Mouse (Mus musculus): ENCODE data around the gene B4galt7.
"Not testable (repeated sequence)": the region's sequence is repeated elsewhere in the genome, so short reads cannot be mapped to it uniquely, and the experiment has no call there.

Gene B4galt7

DNA sequence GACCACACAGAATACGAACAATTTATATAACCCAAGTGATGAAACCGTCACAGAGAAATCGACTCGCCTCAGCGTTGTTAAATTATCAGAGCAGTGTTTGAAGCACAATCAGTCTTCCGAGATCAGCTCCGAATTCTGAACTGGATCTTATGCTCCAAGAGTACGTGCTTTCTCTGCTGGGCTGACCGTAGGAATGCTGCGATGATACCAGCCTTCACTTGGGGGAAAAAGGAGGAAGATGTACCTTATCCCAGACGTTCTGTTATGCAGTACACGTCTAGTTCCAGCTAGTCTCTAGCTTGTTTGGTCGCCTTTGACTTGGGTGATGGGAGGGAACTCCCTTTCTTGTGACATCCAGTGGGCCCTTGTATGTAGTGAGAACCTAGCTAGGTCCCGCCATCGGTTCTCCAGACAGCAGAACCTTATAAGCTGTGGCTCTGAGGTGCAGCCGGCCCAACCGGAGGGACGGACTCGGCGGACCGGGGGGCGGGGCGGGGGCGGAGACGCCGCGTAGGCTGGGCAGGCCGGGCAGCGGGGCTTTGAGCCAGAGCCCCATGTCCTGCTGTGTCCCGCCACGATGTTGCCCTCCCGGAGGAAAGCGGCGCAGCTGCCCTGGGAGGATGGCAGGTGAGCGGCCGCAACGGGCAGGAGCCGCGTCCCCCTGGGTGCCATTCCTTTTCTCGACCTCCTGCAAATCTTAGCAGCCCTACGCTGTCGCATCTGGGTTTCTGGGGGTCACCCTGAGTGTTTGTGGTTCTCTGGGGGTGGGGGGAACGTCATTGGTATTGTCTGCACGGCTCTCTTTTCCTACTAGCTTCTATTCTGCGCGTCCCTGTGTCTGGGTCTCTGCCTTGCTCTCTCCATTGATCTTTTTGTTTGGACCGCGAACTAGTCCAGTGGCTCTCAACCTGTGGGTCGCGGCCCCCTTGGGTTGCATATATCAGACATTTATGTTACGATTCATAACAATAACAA, at the start of gene B4galt7:
Gene B4galt7, plus strand, starts transcription at position 331 of the 975 bp plus-strand sequence.
- in situ Hi-C loops (cut with MboI, MseI), result loop anchor here in 1 of 2 experiments (5.0 kb wide), 1 partner anchor 37 kb away; the partner anchor contains the start of gene Ddx46

GRCm38 (mm10) chr13:55555921-55556320, 43.8 kb upstream of the B4galt7 start:
- in situ Hi-C loops (cut with MboI, MseI), result no loop called here

GRCm38 (mm10) chr13:55557499-55557898, 42.2 kb upstream of the B4galt7 start:
- in situ Hi-C loops (cut with MboI, MseI), result no loop called here

GRCm38 (mm10) chr13:55563266-55563879, 36.3 kb upstream of the B4galt7 start:
- in situ Hi-C loops (cut with MboI, MseI), result no loop called here

GRCm38 (mm10) chr13:55567001-55567400, 32.7 kb upstream of the B4galt7 start:
- in situ Hi-C loops (cut with MboI, MseI), result no loop called here

- in situ Hi-C loops (cut with MboI, MseI), result no loop called here
These were observed 31.7 kb upstream of the B4galt7 start for GRCm38 (mm10) chr13:55567949-55568348.

DNA sequence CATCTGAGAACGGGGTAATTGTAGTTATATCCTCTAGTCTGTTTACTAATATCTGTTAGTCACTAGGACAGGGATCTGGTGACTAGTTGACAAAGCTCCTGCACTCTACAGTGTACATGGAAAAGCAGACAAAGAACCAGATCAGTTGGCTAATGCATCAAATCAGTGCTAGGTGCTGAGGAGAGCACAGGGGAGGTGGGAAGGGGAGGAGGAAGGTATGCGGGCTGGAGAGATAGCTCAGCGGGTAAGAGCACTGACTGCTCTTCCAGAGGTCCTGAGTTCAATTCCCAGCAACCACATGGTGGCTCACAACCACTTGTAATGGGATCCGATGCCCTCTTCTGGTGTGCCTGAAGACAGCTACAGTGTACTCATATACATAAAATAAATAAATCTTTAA, 31.2 kb upstream of the B4galt7 start:
- in situ Hi-C loops (cut with MboI, MseI), result not testable (repeated sequence)

GRCm38 (mm10) chr13:55569726-55570285, 29.9 kb upstream of the B4galt7 start:
- in situ Hi-C loops (cut with MboI, MseI), result no loop called here

GRCm38 (mm10) chr13:55570286-55570973, 29.3 kb upstream of the B4galt7 start:
- in situ Hi-C loops (cut with MboI, MseI), result no loop called here

DNA sequence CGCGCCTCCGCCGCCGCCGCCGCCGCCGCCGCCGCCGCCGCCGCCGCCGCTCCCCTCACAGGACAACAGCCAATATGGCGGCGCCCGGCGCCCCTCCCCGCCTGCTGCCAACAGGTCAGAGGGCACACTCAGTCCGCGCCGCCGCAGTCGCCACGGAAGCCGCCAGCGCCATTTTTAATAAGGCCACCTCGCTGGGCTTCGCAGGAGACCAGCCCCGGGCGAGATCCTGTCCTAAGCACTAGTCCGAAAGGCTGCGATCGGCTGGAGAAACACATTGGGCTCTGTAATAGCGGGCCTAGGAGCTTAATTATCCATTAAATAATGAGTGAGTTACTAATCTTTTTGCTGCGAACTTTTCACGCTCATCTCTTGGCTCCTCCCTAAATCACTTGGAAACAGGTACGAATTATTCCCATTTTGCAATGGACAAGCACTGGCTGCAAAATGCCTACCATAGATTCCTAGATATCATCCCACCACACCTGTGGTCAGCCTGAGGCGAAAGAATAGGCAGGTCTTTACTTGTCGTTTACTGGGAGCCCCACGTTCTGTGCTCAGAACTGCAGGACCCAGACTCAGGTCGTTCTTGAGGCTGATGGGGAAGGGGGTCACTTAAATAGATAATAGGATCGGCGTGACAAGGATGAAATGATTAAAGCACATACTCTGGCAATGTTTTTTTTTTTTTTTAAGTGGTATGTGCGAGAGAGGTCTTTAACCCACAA, 28.5 kb upstream of the B4galt7 start, which contains the start of gene Fam193b:
Gene Fam193b, minus strand, starts transcription at position 94 of the 725 bp plus-strand sequence.
- in situ Hi-C loops (cut with MboI, MseI), result no loop called here

GRCm38 (mm10) chr13:55571977-55572376, 27.7 kb upstream of the B4galt7 start:
- in situ Hi-C loops (cut with MboI, MseI), result no loop called here

DNA sequence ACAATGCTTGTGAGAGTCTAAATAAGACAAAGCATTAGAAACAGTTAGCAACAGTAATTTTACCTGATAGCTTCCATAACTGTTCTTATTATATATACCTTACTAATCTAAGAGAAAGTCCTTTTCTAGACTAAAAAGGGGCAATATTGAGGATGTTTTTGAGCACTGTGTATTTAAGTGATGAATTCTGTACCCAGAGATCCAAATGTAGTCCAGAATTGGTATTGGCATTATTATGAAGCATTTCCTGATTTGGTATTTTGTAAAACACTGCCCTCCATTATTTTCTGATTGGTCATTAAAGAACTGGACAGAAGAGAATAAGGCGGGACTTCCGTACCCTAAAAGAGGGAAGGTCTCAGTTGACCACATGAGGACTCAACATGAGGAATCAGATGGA, 26.3 kb upstream of the B4galt7 start, which contains the start of gene Tmed9:
Gene Tmed9, plus strand, starts transcription at position 301 of the 400 bp plus-strand sequence.
- in situ Hi-C loops (cut with MboI, MseI), result no loop called here

- in situ Hi-C loops (cut with MboI, MseI), result no loop called here
These were observed 25.4 kb upstream of the B4galt7 start for GRCm38 (mm10) chr13:55574321-55574720.

DNA sequence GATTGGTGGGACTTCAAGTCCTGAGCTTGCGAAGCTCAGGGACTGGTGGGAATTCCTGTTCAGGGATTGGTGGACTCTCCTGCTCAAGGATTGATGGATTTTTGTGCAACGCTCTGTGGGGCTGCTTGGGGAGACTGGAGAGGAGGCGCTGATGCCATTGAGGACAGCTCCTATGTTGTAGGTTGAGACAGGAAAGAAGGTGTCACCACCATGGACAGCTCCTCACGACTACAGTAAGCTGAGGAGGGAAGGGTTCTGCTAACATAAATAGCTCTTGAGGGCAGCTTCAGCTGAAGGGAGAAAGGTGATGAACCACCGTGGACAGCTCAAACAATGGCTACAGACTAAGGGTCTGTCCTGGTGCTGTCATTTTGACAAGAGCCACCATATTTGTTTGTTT, 23.8 kb upstream of the B4galt7 start:
- in situ Hi-C loops (cut with MboI, MseI), result no loop called here

- in situ Hi-C loops (cut with MboI, MseI), result not testable (repeated sequence)
These were observed 22.8 kb upstream of the B4galt7 start for GRCm38 (mm10) chr13:55576872-55577271.

DNA sequence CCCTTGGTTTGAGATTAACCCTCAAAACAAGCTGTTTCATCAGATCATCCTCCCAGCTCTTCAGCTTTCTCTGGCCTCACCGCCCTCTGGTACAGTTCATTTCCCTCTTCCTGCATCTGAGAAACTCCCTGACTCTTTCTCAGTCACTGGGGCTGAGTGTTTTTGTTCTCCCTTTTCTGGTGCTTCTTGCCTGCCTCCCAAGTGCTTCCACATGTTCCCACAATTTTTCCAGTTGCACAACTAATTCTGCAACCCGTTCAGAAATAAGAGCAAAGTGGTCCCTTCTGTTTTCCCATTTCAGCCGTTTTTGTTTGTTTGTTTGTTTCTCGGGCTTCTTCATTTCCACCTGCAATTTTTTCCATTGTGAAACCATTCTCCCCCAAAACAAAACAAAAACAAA, 21.6 kb upstream of the B4galt7 start:
- in situ Hi-C loops (cut with MboI, MseI), result no loop called here

DNA sequence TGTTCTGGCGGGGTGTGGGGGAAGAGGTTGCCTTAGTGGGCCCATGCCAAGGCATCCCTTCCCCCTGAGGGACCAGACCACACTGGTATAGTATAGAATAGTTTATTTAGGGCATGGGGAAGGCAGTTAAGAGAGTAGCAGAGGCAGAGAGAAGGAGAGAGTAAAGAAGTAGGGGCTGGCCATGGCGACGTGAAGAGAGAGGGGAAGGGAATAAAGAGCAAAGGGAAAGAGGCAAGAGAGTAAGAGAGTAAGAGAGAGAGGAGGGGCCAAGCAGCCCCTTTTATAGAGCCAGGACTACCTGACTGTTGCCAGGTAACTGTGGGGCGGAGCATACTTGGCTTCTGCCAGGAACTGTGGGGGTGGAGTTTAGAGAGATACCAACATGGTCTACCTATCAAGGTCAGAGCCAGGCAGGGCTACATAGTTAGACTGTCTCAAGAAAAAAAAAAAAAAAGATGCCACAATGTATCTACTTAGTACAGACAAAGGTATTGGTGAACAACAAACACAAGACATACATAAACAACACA, 7.7 kb upstream of the B4galt7 start:
- in situ Hi-C loops (cut with MboI, MseI), result no loop called here

- in situ Hi-C loops (cut with MboI, MseI), result no loop called here
These were observed 7.0 kb upstream of the B4galt7 start for GRCm38 (mm10) chr13:55592512-55593253.

- in situ Hi-C loops (cut with MboI, MseI), result no loop called here
These were observed 6.4 kb upstream of the B4galt7 start for GRCm38 (mm10) chr13:55593254-55593747.

- in situ Hi-C loops (cut with MboI, MseI), result no loop called here
These were observed 4.3 kb upstream of the B4galt7 start for GRCm38 (mm10) chr13:55595375-55595774.

Measured in T-helper 17 cell (primary cell).